Mouse (Mus musculus): Measurements from ENCODE around the gene Ttyh1. TPM values are rescaled to one million over a fixed set of nuclear protein-coding genes. Genes with fewer than 3 reads are reported as not detected.

Gene Ttyh1
- polyA plus RNA-seq, 1 experiment from 2014 or later, result 43.6 TPM

DNA sequence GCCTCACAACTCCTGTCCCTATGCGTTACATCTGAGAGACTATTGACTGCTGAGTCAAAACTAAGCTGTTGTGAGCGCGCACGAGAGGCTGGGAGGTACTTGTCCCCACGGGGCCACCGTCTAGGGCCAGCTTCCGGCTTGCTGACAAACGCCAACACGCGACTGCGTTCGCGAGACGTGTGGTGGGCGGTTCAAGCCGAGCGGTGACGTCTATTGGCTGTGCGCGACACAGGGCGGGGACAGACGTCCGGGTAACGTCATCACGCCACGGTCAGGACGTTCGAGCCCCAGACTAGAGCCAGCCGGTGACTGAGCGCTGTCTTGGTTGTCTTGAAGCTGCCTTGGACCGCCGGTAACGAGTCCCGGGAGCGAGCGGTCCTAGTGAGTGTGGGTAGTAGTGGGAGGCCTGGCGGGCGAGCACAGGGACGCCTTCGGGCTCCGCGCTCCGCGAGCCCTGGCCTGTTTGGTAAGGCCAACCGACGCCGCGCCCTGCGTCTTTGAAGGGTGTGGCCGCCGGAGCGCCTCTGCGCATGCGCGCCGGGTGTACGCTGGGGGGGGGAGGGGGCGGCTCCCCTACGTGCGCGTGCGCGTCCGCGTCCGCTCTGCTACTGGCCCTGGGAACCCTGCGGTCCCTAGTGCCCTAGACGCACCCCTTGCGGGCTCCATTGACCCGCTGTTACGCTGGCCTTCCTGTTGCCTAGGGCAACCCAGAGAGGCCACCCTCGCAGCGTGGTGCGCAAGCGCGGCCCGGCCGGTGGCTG, 17.7 kb downstream of the Ttyh1 start, which contains the start of gene Leng8:
Leng8 (plus strand) TSS at position 269 of the 761 bp plus-strand sequence.
- DNase-seq (ENCODE audit: low spot score, missing footprints) (peak; percentile 99), ATAC-seq (ENCODE audit: low FRiP score) (peak; percentile 99)
- Histone ChIP-seq H3K9ac (ENCODE audit: low read length) (peak within 1 kb of the TSS; percentile 85), H3K9me3 (ENCODE audit: control insufficient read depth, low read length) (no peaks in the 10 kb centered on the region), H3K36me3 (ENCODE audit: control insufficient read depth, insufficient read depth, low read length) (peaks cover 30% of the 10 kb centered on the region), H3K4me1 (ENCODE audit: control insufficient read depth, insufficient read depth, low read length) (peaks cover 7% of the 10 kb centered on the region), H3K4me3 (ENCODE audit: low read depth, low read length) (peak within 1 kb of the TSS; percentile 78), H3K4me2 (peak within 1 kb of the TSS; percentile 85), H3K27ac (ENCODE audit: low read depth, low read length) (peak within 1 kb of the TSS; percentile 86), H3K27me3 (ENCODE audit: control insufficient read depth, insufficient read depth, low read length) (no peaks in the 10 kb centered on the region)
- WGBS, result under 1% methylated on average over 77 of the region's 78 CpGs

DNA sequence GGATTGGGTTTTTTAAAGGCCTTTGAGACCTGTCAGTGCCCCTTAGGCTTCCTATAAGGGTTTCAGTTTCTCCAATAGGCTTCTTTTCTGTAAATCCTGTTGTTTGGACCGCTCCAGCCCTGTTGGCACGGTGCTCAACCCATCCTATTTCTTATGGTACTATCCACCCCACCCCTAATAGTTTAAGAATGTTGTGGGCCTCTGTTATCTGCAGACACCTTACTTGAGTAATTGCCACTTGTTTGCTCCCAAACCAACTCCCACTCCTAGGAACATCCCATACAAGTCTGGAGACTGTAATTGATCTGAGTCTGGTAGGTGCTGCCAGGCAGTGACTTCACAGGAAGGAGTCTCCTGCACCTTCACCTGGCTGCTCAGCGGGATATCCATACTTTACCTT, 18.5 kb downstream of the Ttyh1 start:
- peak overlapping the region; percentile 85 for H3K9ac ChIP-seq (ENCODE audit: low read length)
- no peaks in the 10 kb centered on the region for H3K27me3 ChIP-seq (ENCODE audit: control insufficient read depth, insufficient read depth, low read length)
- H3K4me2 ChIP-seq, result peak overlapping the region; percentile 85
- no peaks in the 10 kb centered on the region for H3K9me3 ChIP-seq (ENCODE audit: control insufficient read depth, low read length)
- ATAC-seq (ENCODE audit: low FRiP score) (peak; percentile 0; the same call in 1 of the 2 replicates), DNase-seq (ENCODE audit: low spot score, missing footprints) (peak; percentile 67)
- peak overlapping the region; percentile 78 for H3K4me3 ChIP-seq (ENCODE audit: low read depth, low read length)
- H3K36me3 ChIP-seq (ENCODE audit: control insufficient read depth, insufficient read depth, low read length), result peaks cover 32% of the 10 kb centered on the region
- peaks cover 7% of the 10 kb centered on the region for H3K4me1 ChIP-seq (ENCODE audit: control insufficient read depth, insufficient read depth, low read length)
- peak overlapping the region; percentile 86; the same call in 1 of the 2 replicates for H3K27ac ChIP-seq (ENCODE audit: low read depth, low read length)
- WGBS, result 49% methylated on average over 3 of the region's 3 CpGs

DNA sequence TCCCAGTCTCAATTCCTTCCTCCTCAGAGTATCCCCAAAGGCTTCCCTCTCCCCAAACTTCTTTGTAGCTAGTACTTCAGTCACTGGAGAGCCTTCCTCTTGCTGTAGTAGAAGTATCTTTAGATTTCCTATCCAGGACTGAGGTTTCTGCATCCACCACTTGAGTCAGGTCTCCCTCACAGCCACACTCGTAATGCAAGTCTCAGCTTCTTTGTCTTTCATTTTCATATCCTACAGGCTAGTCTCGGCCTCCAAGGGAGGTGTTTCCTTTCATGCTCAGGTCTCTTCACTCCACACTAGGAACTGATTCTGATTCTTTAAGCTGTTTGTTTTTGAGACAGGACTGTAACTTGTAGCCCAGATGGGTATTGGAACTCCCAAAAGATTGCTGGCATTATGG, 19.0 kb downstream of the Ttyh1 start:
- WGBS, result 79% methylated on average over 2 of the region's 2 CpGs
- Histone ChIP-seq H3K4me1 (ENCODE audit: control insufficient read depth, insufficient read depth, low read length) (peaks cover 7% of the 10 kb centered on the region), H3K4me3 (ENCODE audit: low read depth, low read length) (peak overlapping the region; percentile 78; the same call in 1 of the 2 replicates), H3K4me2 (peak overlapping the region; percentile 85), H3K9ac (ENCODE audit: low read length) (peak overlapping the region; percentile 85), H3K36me3 (ENCODE audit: control insufficient read depth, insufficient read depth, low read length) (peaks cover 35% of the 10 kb centered on the region), H3K9me3 (ENCODE audit: control insufficient read depth, low read length) (no peaks in the 10 kb centered on the region), H3K27me3 (ENCODE audit: control insufficient read depth, insufficient read depth, low read length) (no peaks in the 10 kb centered on the region), H3K27ac (ENCODE audit: low read depth, low read length) (no peak overlapping the region)
- DNase-seq (ENCODE audit: low spot score, missing footprints), result peak; percentile 53
- ATAC-seq (ENCODE audit: low FRiP score), result no peak

DNA sequence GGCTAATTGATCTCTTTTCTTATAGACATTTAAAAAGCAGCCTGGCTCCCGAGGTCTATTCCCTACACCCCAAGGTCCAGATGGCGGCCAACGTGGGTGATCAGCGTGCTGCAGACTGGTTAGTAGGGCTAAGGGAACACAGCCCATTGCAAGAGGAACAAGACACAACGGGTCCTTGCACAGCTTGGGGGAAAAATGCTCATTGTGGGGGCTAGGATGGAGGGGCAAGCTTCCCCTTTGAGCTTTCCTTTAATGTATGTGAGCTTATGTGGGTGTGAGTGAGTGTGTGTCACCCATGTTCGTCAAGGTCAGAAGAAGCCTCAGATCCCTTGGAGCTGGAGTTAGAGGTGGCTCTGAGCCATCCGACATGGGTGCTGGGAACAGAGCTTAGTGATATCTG, 19.5 kb downstream of the Ttyh1 start:
- ATAC-seq (ENCODE audit: low FRiP score) (no peak), DNase-seq (ENCODE audit: low spot score, missing footprints) (peak; percentile 66)
- Histone ChIP-seq H3K4me1 (ENCODE audit: control insufficient read depth, insufficient read depth, low read length) (peaks cover 7% of the 10 kb centered on the region), H3K9ac (ENCODE audit: low read length) (no peak overlapping the region), H3K4me2 (no peak overlapping the region), H3K36me3 (ENCODE audit: control insufficient read depth, insufficient read depth, low read length) (peaks cover 40% of the 10 kb centered on the region), H3K4me3 (ENCODE audit: low read depth, low read length) (no peak overlapping the region), H3K27me3 (ENCODE audit: control insufficient read depth, insufficient read depth, low read length) (no peaks in the 10 kb centered on the region), H3K27ac (ENCODE audit: low read depth, low read length) (no peak overlapping the region), H3K9me3 (ENCODE audit: control insufficient read depth, low read length) (no peaks in the 10 kb centered on the region)
- 91% methylated on average over 7 of the region's 7 CpGs for WGBS

DNA sequence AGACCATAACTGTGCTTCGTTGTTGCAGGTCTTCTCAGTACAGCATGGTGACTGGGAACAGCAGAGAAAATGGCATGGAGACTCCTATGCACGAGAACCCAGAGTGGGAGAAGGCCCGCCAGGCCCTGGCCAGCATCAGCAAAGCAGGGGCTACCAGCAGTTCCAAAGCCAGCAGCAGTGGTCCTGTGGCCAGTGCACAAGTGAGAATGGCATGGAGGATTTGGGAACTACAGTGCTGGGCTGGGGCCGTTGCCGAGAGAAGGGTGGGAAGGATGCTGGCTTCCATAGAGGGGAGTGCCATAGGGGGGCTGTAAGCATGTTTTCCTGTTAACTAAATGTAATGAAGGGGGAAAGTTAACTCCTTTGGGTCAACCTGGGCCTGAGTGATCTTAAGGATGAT, 20.2 kb downstream of the Ttyh1 start:
- DNase-seq (ENCODE audit: low spot score, missing footprints) (peak; percentile 61), ATAC-seq (ENCODE audit: low FRiP score) (no peak)
- H3K4me3 ChIP-seq (ENCODE audit: low read depth, low read length), result no peak overlapping the region
- H3K4me2 ChIP-seq, result no peak overlapping the region
- H3K36me3 ChIP-seq (ENCODE audit: control insufficient read depth, insufficient read depth, low read length), result peaks cover 47% of the 10 kb centered on the region
- H3K9ac ChIP-seq (ENCODE audit: low read length), result no peak overlapping the region
- H3K27ac ChIP-seq (ENCODE audit: low read depth, low read length), result no peak overlapping the region
- no peaks in the 10 kb centered on the region for H3K27me3 ChIP-seq (ENCODE audit: control insufficient read depth, insufficient read depth, low read length)
- no peaks in the 10 kb centered on the region for H3K9me3 ChIP-seq (ENCODE audit: control insufficient read depth, low read length)
- 90% methylated on average over 5 of the region's 5 CpGs for WGBS
- peaks cover 7% of the 10 kb centered on the region for H3K4me1 ChIP-seq (ENCODE audit: control insufficient read depth, insufficient read depth, low read length)

DNA sequence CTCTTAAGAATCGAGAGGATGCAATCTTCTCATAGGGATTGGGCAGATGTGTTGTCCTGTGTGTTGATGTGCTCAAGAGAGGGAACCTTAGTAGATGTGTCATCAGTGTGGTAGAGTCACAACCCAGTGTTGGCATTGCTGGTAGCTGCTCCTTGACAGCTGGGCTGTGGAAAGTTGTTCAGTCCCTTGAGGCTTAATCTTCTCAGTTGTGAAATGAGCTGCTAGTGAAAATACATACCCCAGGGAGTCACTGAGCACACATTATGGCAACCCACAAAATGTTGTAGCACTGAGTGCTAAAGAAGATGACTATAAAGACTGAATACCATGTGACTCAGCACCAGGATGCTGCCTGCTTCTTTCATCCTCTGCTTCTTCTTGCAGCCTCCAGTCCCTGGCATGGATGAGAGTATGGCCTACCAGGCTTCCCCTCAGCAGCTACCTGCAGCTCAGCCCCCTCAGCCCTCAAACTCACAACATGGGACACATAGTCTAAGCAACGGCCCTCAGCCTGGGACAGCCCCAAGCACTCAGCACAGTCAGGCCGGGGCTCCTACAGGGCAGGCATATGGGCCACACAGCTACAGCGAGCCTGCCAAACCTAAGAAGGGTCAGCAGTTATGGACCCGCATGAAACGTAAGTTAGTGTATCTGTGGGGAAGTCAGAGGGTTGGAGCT, 22.6 kb downstream of the Ttyh1 start:
- no peak overlapping the region for H3K4me2 ChIP-seq
- no peak overlapping the region for H3K9ac ChIP-seq (ENCODE audit: low read length)
- no peak overlapping the region for H3K27ac ChIP-seq (ENCODE audit: low read depth, low read length)
- H3K36me3 ChIP-seq (ENCODE audit: control insufficient read depth, insufficient read depth, low read length), result peaks cover 57% of the 10 kb centered on the region
- ATAC-seq (ENCODE audit: low FRiP score) (no peak), DNase-seq (ENCODE audit: low spot score, missing footprints) (no peak)
- H3K4me3 ChIP-seq (ENCODE audit: low read depth, low read length), result no peak overlapping the region
- 94% methylated on average over 6 of the region's 6 CpGs for WGBS
- H3K9me3 ChIP-seq (ENCODE audit: control insufficient read depth, low read length), result no peaks in the 10 kb centered on the region
- H3K4me1 ChIP-seq (ENCODE audit: control insufficient read depth, insufficient read depth, low read length), result peaks cover 5% of the 10 kb centered on the region
- H3K27me3 ChIP-seq (ENCODE audit: control insufficient read depth, insufficient read depth, low read length), result no peaks in the 10 kb centered on the region

DNA sequence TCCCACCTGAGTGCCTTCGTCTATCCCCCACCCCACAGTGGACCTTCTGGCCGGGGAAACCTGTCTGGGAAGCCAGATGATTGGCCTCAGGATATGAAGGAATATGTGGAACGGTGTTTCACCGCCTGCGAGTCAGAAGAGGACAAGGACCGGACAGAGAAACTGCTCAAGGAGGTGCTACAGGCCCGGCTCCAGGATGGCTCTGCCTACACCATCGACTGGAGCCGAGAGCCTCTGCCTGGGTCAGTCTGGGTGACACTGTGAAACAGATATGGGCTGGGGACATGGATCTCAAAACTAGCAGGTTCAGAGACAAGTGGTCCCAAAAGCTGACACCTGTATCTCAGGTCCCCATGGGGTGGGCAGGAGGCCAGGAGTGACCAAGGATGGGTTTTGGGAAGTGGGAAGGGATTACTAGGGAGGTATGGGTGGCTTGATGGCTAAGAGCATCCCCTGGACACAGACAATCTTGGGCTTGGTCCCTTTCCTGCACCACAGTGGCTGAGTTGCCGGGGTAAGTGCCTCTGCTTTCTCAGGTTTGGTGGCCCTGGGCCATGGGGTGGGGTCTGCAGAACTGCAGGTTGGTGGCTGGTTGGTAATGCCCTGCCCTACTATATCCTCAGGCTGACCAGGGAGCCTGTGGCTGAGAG, 23.7 kb downstream of the Ttyh1 start:
- Histone ChIP-seq H3K27me3 (ENCODE audit: control insufficient read depth, insufficient read depth, low read length) (no peaks in the 10 kb centered on the region), H3K9me3 (ENCODE audit: control insufficient read depth, low read length) (no peaks in the 10 kb centered on the region), H3K4me1 (ENCODE audit: control insufficient read depth, insufficient read depth, low read length) (peaks cover 2% of the 10 kb centered on the region), H3K27ac (ENCODE audit: low read depth, low read length) (no peak overlapping the region), H3K9ac (ENCODE audit: low read length) (no peak overlapping the region), H3K4me3 (ENCODE audit: low read depth, low read length) (no peak overlapping the region), H3K4me2 (no peak overlapping the region), H3K36me3 (ENCODE audit: control insufficient read depth, insufficient read depth, low read length) (peaks cover 64% of the 10 kb centered on the region)
- DNase-seq (ENCODE audit: low spot score, missing footprints) (peak; percentile 75), ATAC-seq (ENCODE audit: low FRiP score) (no peak)
- WGBS, result 94% methylated on average over 10 of the region's 10 CpGs

DNA sequence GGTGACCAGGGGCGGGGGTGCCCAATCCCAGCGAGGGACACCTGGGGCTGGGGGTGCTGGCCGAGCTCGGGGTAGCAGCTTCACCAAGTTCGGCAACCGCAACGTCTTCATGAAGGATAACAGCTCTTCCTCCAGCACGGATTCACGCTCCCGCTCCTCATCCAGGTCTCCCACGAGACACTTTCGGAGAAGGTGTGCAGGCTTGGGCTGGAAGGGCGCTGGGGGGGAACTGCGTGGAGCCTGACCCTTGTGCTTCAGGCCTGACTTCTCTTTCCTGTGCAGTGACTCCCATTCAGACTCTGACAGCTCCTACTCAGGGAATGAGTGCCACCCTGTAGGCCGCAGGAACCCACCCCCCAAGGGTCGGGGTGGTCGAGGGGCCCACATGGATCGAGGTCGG, 24.3 kb downstream of the Ttyh1 start:
- Histone ChIP-seq H3K9ac (ENCODE audit: low read length) (no peak overlapping the region), H3K4me3 (ENCODE audit: low read depth, low read length) (no peak overlapping the region), H3K4me2 (no peak overlapping the region), H3K9me3 (ENCODE audit: control insufficient read depth, low read length) (no peaks in the 10 kb centered on the region), H3K36me3 (ENCODE audit: control insufficient read depth, insufficient read depth, low read length) (peaks cover 64% of the 10 kb centered on the region), H3K4me1 (ENCODE audit: control insufficient read depth, insufficient read depth, low read length) (peaks cover 2% of the 10 kb centered on the region), H3K27me3 (ENCODE audit: control insufficient read depth, insufficient read depth, low read length) (no peaks in the 10 kb centered on the region), H3K27ac (ENCODE audit: low read depth, low read length) (no peak overlapping the region)
- no peak for ATAC-seq (ENCODE audit: low FRiP score)
- DNase-seq (ENCODE audit: low spot score, missing footprints), result no peak
- WGBS, result 96% methylated on average over 19 of the region's 19 CpGs

DNA sequence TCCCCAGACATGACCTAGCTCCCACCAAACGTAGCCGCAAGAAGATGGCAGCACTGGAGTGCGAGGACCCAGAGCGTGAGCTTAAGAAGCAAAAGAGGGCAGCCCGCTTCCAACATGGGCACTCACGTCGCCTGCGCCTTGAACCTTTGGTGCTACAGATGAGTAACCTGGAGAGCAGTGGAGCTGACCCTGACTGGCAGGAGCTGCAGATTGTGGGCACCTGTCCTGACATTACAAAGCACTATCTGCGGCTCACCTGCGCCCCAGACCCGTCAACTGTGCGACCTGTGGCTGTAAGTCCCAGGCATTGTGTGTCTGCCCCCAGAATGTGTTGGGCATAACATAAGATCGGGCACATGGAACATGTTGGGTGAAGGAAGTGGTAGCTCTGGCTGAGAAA, 24.8 kb downstream of the Ttyh1 start:
- whole genome bisulfite sequencing, result 95% methylated on average over 13 of the region's 13 CpGs
- Histone ChIP-seq H3K4me2 (no peak overlapping the region), H3K27ac (ENCODE audit: low read depth, low read length) (no peak overlapping the region), H3K9ac (ENCODE audit: low read length) (no peak overlapping the region), H3K9me3 (ENCODE audit: control insufficient read depth, low read length) (no peaks in the 10 kb centered on the region), H3K4me1 (ENCODE audit: control insufficient read depth, insufficient read depth, low read length) (peaks cover 7% of the 10 kb centered on the region), H3K36me3 (ENCODE audit: control insufficient read depth, insufficient read depth, low read length) (peaks cover 64% of the 10 kb centered on the region), H3K27me3 (ENCODE audit: control insufficient read depth, insufficient read depth, low read length) (no peaks in the 10 kb centered on the region), H3K4me3 (ENCODE audit: low read depth, low read length) (no peak overlapping the region)
- DNase-seq (ENCODE audit: low spot score, missing footprints) (no peak), ATAC-seq (ENCODE audit: low FRiP score) (no peak)

Data from midbrain, embryonic 11.5 days (tissue).